Mouse (Mus musculus) lung, postnatal 0 days (tissue): Measurements from ENCODE around the gene Msn.
"Not testable (repeated sequence)": the region's sequence is repeated elsewhere in the genome, so short reads cannot be mapped to it uniquely, and the experiment has no call there.

Source experiments
- CTCF ChIP-seq: IDR thresholded peaks from 2 replicates; pipeline ENCODE4 v1.5.1; 2016; ENCODE audit warnings: antibody characterized with exemption, mild to moderate bottlenecking
- EP300 ChIP-seq: IDR thresholded peaks from 2 replicates; pipeline ENCODE4 v1.6.1; 2016; ENCODE audit warnings: antibody characterized with exemption, mild to moderate bottlenecking, control low read depth

GRCm38 (mm10) chrX:96205143-96205542, 109.3 kb downstream of the Msn start:
- not testable (repeated sequence) for TF ChIP-seq EP300, CTCF
